Comparison of ENCODE assay signal across 13 mouse cellular contexts in the genomic region with DNA sequence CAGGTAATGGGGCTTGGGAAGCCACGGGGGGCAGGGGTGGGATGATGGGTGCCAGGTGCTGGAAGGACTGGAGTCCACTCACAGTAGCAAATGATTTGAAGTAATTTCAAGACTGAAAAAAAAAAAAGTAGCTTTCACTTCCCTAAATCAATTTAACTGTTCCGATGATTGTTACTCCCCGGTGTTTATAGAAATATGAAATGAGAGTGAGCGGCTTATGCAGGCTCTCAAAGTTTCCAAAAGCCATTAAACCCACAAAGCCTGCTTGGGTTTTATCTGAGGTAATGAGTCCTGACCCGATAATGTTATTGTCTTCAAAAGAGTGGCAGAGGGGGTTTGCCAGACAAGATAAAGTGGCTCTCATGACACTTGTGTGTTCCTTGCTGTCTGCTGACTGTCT.
"Had no signal": no experiment of that assay in that cellular context is flagged by ENCODE, and none has a peak within 500 bp of the region (broad histone marks: within the 10 kb centered on the region; RNA-seq: fewer than 3 reads in every experiment).

No protein-coding gene starts in this region.

- H3K4me1 ChIP-seq: midbrain, embryonic 15.5 days; neural tube, embryonic 12.5 days had no signal

- H3K27ac ChIP-seq: kidney, embryonic 15.5 days; left cerebral cortex, adult 2 months; limb, embryonic 10.5 days; liver, embryonic 12.5 days; lung, embryonic 15.5 days; midbrain, embryonic 15.5 days; neural tube, embryonic 12.5 days had no signal

- ATAC-seq: liver, embryonic 12.5 days; midbrain, embryonic 15.5 days had no signal

- H3K4me3 ChIP-seq: kidney, embryonic 15.5 days; left cerebral cortex, adult 2 months; limb, embryonic 10.5 days; liver, embryonic 12.5 days; lung, embryonic 15.5 days; midbrain, embryonic 15.5 days; neural tube, embryonic 12.5 days had no signal

- DNase-seq: kidney, adult 2 months; kidney, postnatal 14 days; lung, postnatal 14 days; retina, postnatal 1 day; right cerebral cortex, postnatal 14 days; thymus, postnatal 4 days had no signal
